Mouse (Mus musculus) hindbrain, embryonic 14.5 days (tissue): ENCODE data around the gene Unc5c. TPM values are rescaled to one million over a fixed set of nuclear protein-coding genes. Genes with fewer than 3 reads are reported as not detected.

Source experiments
- ATAC-seq: fragments of 200-750 bp; cut with Nextera tagmentation; 2 replicates; pipeline ENCODE4 v1.8.0; 2017; ENCODE audit warnings: moderate number of reproducible peaks, mild to moderate bottlenecking, moderate TSS enrichment, moderate library complexity; ENCODE audit not compliant: low FRiP score
- DNase-seq: peaks from one replicate; pipeline ENCODE4 v3.0.0-alpha.2; 2015; ENCODE audit warnings: low spot score
- H3K27ac ChIP-seq: fragments of 300-500 bp; sonication (generic); 2 replicates; pipeline ENCODE4 v1.5.1; 2014; ENCODE audit warnings: mild to moderate bottlenecking, moderate library complexity
- H3K27me3 ChIP-seq: fragments of 300-500 bp; sonication (generic); 2 replicates; pipeline ENCODE4 v1.6.1; 2014; ENCODE audit warnings: mild to moderate bottlenecking, low read length, mixed read lengths; ENCODE audit not compliant: control insufficient read depth, insufficient read depth
- H3K36me3 ChIP-seq: fragments of 300-500 bp; sonication (generic); replicated peaks from 2 replicates; pipeline ENCODE4 v1.6.1; 2014; ENCODE audit not compliant: control insufficient read depth, insufficient read depth
- H3K4me1 ChIP-seq: fragments of 300-500 bp; sonication (generic); replicated peaks from 2 replicates; pipeline ENCODE4 v1.6.1; 2014; ENCODE audit warnings: antibody characterized with exemption, low read length, mixed read lengths; ENCODE audit not compliant: control insufficient read depth, insufficient read depth
- H3K4me2 ChIP-seq: fragments of 300-500 bp; sonication (generic); replicated peaks from 2 replicates; pipeline ENCODE4 v1.6.1; 2014; ENCODE audit warnings: mild to moderate bottlenecking, moderate library complexity
- H3K4me3 ChIP-seq: fragments of 300-500 bp; sonication (generic); replicated peaks from 2 replicates; pipeline ENCODE4 v1.5.1; 2014; ENCODE audit warnings: mild to moderate bottlenecking, low read length
- H3K9ac ChIP-seq: fragments of 300-500 bp; sonication (generic); 2 replicates; pipeline ENCODE4 v1.6.1; 2014
- H3K9me3 ChIP-seq: fragments of 300-500 bp; sonication (generic); 2 replicates; pipeline ENCODE4 v1.6.1; 2016; ENCODE audit warnings: low read length; ENCODE audit not compliant: control insufficient read depth
- WGBS: fragments of 180-500 bp; shearing (Covaris S2); extraction: QIAGEN DNeasy Blood & Tissue Kit; methylation state at CpG from one replicate; pipeline ENCODE4 v1.1.7; 2014; 5-methylcytosine and 5-hydroxymethylcytosine counted together
- polyA plus RNA-seq: library from polyadenylated mRNA; unstranded; fragments of >200 nt; fragmentation: Nextera tagmentation; extraction: Ambion mirVana; gene quantifications from 2 replicates; pipeline ENCODE4 v1.2.1, GENCODE M21; 2014

Unc5c gene
- polyA plus RNA-seq, 1 experiment from 2014 or later, result 24.4 TPM

- Histone ChIP-seq H3K36me3 (no peaks in the 10 kb centered on the region), H3K27me3 (no peaks in the 10 kb centered on the region), H3K9me3 (no peaks in the 10 kb centered on the region), H3K4me2 (no peak overlapping the region), H3K4me1 (no peaks in the 10 kb centered on the region), H3K9ac (no peak overlapping the region), H3K27ac (no peak overlapping the region), H3K4me3 (no peak overlapping the region)
- DNase-seq (no peak), ATAC-seq (no peak)
- 94% methylated on average over 2 of the region's 2 CpGs for WGBS
Measured at GRCm38 (mm10) chr3:141646588-141646987, 181.6 kb downstream of the Unc5c start.

- Histone ChIP-seq H3K4me3 (no peak overlapping the region), H3K4me2 (no peak overlapping the region), H3K36me3 (no peaks in the 10 kb centered on the region), H3K27me3 (no peaks in the 10 kb centered on the region), H3K9me3 (no peaks in the 10 kb centered on the region), H3K27ac (no peak overlapping the region), H3K9ac (no peak overlapping the region), H3K4me1 (no peaks in the 10 kb centered on the region)
- ATAC-seq, result no peak
- no peak for DNase-seq
- 82% methylated on average over 3 of the region's 3 CpGs for WGBS
Measured at GRCm38 (mm10) chr3:141650658-141651057, 185.6 kb downstream of the Unc5c start.

GRCm38 (mm10) chr3:141653915-141654314 is 188.9 kb downstream of the Unc5c start:
- ATAC-seq (no peak), DNase-seq (no peak)
- Histone ChIP-seq H3K27me3 (no peaks in the 10 kb centered on the region), H3K36me3 (no peaks in the 10 kb centered on the region), H3K9me3 (no peaks in the 10 kb centered on the region), H3K4me3 (no peak overlapping the region), H3K9ac (no peak overlapping the region), H3K4me2 (no peak overlapping the region), H3K4me1 (no peaks in the 10 kb centered on the region), H3K27ac (no peak overlapping the region)
- WGBS, result 97% methylated on average over 1 of the region's 1 CpGs

- Histone ChIP-seq H3K4me2 (no peak overlapping the region), H3K27me3 (no peaks in the 10 kb centered on the region), H3K9ac (no peak overlapping the region), H3K4me1 (no peaks in the 10 kb centered on the region), H3K9me3 (no peaks in the 10 kb centered on the region), H3K36me3 (no peaks in the 10 kb centered on the region), H3K27ac (no peak overlapping the region), H3K4me3 (no peak overlapping the region)
- whole genome bisulfite sequencing, result 80% methylated on average over 3 of the region's 3 CpGs
- no peak for DNase-seq
- ATAC-seq, result 0 out of 2 replicates have a peak, but pooled peaks have one; percentile 11
Measured at GRCm38 (mm10) chr3:141659041-141659789, 194.2 kb downstream of the Unc5c start.

- no peak for ATAC-seq
Measured at GRCm38 (mm10) chr3:141660065-141661062, 195.3 kb downstream of the Unc5c start.

GRCm38 (mm10) chr3:141689113-141689512 is 224.1 kb downstream of the Unc5c start:
- no peak for DNase-seq
- no peak overlapping the region for H3K4me2 ChIP-seq
- no peak overlapping the region for H3K9ac ChIP-seq
- 0 out of 2 replicates have a peak, but pooled peaks cover 2% of the 10 kb centered on the region for H3K4me1 ChIP-seq
- no peak for ATAC-seq
- WGBS, result 52% methylated on average over 2 of the region's 2 CpGs
- no peaks in the 10 kb centered on the region for H3K36me3 ChIP-seq
- H3K4me3 ChIP-seq, result no peak overlapping the region
- H3K27me3 ChIP-seq, result no peaks in the 10 kb centered on the region
- H3K27ac ChIP-seq, result no peak overlapping the region
- no peaks in the 10 kb centered on the region for H3K9me3 ChIP-seq

More at GRCm38 (mm10) chr3:141660065-141661062, 195.3 kb downstream of the Unc5c start:
- no peak for DNase-seq
- Histone ChIP-seq H3K9me3 (no peaks in the 10 kb centered on the region), H3K27me3 (no peaks in the 10 kb centered on the region), H3K9ac (no peak overlapping the region), H3K4me1 (no peaks in the 10 kb centered on the region), H3K4me3 (no peak overlapping the region), H3K4me2 (no peak overlapping the region), H3K36me3 (no peaks in the 10 kb centered on the region), H3K27ac (no peak overlapping the region)
- 66% methylated on average over 15 of the region's 15 CpGs for WGBS

GRCm38 (mm10) chr3:141690676-141691075 is 225.7 kb downstream of the Unc5c start:
- no peak for ATAC-seq
- Histone ChIP-seq H3K9ac (no peak overlapping the region), H3K4me2 (no peak overlapping the region), H3K36me3 (no peaks in the 10 kb centered on the region), H3K4me3 (no peak overlapping the region), H3K27me3 (no peaks in the 10 kb centered on the region), H3K9me3 (no peaks in the 10 kb centered on the region), H3K4me1 (0 out of 2 replicates have a peak, but pooled peaks cover 2% of the 10 kb centered on the region), H3K27ac (no peak overlapping the region)
- WGBS, result 95% methylated on average over 1 of the region's 1 CpGs
- no peak for DNase-seq

GRCm38 (mm10) chr3:141691418-141691817 is 226.4 kb downstream of the Unc5c start:
- Histone ChIP-seq H3K9me3 (no peaks in the 10 kb centered on the region), H3K9ac (no peak overlapping the region), H3K36me3 (no peaks in the 10 kb centered on the region), H3K4me1 (0 out of 2 replicates have a peak, but pooled peaks cover 2% of the 10 kb centered on the region), H3K4me3 (no peak overlapping the region), H3K27ac (no peak overlapping the region), H3K4me2 (no peak overlapping the region), H3K27me3 (no peaks in the 10 kb centered on the region)
- 74% methylated on average over 3 of the region's 3 CpGs for WGBS
- no peak for DNase-seq
- peak; percentile 43; the same call in 1 of the 2 replicates for ATAC-seq

GRCm38 (mm10) chr3:141691846-141692245 is 226.8 kb downstream of the Unc5c start:
- H3K4me3 ChIP-seq, result no peak overlapping the region
- no peaks in the 10 kb centered on the region for H3K27me3 ChIP-seq
- H3K4me1 ChIP-seq, result 0 out of 2 replicates have a peak, but pooled peaks cover 2% of the 10 kb centered on the region
- no peak overlapping the region for H3K4me2 ChIP-seq
- H3K9me3 ChIP-seq, result no peaks in the 10 kb centered on the region
- DNase-seq, result no peak
- no peak overlapping the region for H3K27ac ChIP-seq
- peak; percentile 55; the same call in 1 of the 2 replicates for ATAC-seq
- H3K36me3 ChIP-seq, result no peaks in the 10 kb centered on the region
- H3K9ac ChIP-seq, result no peak overlapping the region
- WGBS, result 45% methylated on average over 3 of the region's 3 CpGs
